Mouse (Mus musculus): ENCODE measurements around the gene Fam208b. TPM values are rescaled to one million over a fixed set of nuclear protein-coding genes. Genes with fewer than 3 reads are reported as not detected.
"Not testable (repeated sequence)": the region's sequence is repeated elsewhere in the genome, so short reads cannot be mapped to it uniquely, and the experiment has no call there.

Gene Fam208b
- polyA plus RNA-seq, 1 experiment, result 4.7 TPM

DNA sequence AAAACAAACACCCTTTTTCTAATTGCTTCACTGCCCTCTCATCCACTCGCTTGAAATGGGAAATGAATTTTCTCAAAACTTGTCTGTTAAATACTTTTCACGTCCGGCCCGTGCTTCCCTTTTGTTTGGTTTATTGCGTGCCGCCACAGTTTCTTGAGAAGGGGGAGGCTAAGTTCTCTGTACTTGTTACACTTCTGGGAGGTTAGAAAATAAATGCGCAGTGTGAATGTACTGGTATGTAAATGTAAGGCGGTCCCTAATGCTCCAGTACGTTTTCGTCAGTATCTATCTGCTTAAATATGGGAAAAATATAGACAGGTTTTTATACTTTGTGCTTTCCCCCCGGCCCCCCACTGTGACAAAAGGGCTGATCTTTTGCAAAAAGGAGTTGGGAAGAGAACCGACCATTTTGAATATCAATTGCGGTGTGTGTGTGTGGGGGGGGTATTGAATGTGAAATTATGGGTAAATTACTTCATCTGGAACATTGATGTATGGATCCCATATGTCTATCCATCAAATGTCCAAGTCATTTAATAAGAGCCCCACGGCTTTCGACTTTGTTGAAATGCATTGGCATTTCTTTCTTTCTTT, 71.8 kb downstream of the Fam208b start:
- Histone ChIP-seq H3K4me1 (ENCODE audit: control insufficient read depth, insufficient read depth, insufficient read length, low read length) (peaks cover 10% of the 10 kb centered on the region; the same call in 1 of the 2 replicates), H3K27ac (replicated peaks; ENCODE audit: low read depth, low read length) (peak overlapping the region; percentile 96), H3K4me3 (ENCODE audit: insufficient read depth, low read depth, low read length) (peak overlapping the region; percentile 92)

DNA sequence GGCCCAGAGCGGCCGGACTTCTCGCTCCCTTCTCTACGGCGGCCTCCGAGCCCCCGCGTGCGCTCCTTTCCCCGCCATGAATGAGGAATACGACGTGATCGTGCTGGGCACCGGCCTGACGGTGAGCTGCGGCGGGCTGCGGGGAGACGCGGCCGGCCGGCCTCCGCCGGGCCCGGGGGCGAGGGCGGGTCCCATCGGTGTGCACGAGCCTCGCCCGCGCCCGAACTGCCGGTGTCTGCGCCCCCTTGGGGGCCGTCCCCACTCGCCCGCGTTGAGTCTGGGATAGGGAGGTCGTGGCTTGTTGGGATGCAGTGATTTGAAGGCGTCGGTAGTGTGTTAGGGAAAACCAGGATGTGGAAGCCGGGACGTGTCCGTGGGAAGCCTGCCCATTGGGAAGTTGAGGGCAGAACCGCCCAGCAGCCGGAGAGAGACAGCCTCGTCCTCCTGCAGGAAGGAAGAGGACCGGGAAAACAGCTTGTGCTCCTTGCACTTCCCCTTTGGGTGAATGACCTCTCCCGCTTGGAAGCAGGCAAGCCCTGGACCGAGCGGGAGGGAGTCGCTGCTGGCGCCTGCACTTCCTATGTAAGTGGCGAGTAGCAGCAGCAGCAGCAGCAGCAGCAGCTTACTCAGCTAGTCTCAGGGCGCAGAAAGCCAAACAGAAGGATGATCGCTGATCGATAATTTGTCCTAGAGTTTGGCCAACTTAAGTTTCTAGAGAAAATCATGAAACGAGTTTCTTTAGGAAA, 72.5 kb downstream of the Fam208b start:
- Histone ChIP-seq H3K27ac (replicated peaks; ENCODE audit: low read depth, low read length) (peak overlapping the region; percentile 96), H3K4me3 (ENCODE audit: insufficient read depth, low read depth, low read length) (peak overlapping the region; percentile 92), H3K4me1 (ENCODE audit: control insufficient read depth, insufficient read depth, insufficient read length, low read length) (peaks cover 10% of the 10 kb centered on the region; the same call in 1 of the 2 replicates)

DNA sequence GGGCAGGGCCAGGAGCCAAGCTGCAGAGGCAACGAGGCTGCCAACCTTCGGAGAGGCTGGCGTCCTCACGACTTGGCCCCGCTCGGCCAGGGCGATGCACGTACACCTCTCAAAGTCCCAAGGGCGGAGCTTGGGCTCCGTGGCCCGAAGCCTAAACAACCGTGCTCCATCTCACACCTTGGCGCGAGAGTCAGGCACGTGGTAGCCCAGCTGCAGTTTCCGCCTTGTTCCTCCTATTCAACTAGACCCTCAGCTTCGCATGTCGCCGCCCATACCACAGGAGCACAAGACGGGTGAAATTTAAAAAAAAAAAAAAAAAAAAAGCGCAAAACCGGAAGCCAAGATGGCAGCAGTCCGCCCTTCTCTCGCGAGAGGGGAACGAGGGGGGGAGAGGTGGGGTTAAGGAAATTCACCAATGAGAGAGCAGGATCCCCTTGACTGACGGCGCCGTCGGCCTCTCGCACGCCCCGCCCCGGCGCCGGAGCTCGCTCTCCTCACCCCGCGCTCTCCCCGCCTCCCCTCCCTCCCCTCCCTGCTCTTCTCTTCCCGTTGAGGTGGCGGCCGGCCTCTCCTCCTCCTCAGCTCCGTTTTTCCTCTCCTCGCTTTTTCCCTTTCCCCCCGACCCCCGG, 73.2 kb downstream of the Fam208b start, which contains the start of gene Gdi2:
TSS of gene Gdi2 (plus strand) at position 470 of the 629 bp plus-strand sequence.
- H3K4me3 ChIP-seq (ENCODE audit: insufficient read depth, low read depth, low read length), result peak within 1 kb of the TSS; percentile 92
- H3K27ac ChIP-seq (replicated peaks; ENCODE audit: low read depth, low read length), result peak within 1 kb of the TSS; percentile 96
- peaks cover 10% of the 10 kb centered on the region; the same call in 1 of the 2 replicates for H3K4me1 ChIP-seq (ENCODE audit: control insufficient read depth, insufficient read depth, insufficient read length, low read length)

DNA sequence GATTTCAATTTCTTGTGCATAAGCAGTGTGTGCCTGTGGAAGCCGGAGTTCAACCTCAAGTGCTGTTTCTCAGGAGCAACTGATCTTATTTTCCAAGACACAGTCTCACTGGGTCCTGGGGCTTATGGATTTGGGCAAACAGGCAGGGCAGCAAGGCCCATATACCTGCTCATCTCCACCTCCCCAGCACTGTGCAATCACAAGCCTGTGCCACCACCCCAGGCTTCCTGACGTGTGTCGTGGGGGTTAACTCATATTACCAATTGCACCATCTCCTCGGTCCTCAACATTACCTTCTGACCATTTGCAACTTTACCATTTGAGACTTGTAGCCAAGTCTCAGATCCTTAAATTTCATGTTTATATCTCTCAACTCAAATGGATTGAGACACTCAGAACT, 76.8 kb downstream of the Fam208b start:
- H3K4me3 ChIP-seq (ENCODE audit: insufficient read depth, low read depth, low read length), result no peak overlapping the region
- H3K27ac ChIP-seq (replicated peaks; ENCODE audit: low read depth, low read length), result no peak overlapping the region

DNA sequence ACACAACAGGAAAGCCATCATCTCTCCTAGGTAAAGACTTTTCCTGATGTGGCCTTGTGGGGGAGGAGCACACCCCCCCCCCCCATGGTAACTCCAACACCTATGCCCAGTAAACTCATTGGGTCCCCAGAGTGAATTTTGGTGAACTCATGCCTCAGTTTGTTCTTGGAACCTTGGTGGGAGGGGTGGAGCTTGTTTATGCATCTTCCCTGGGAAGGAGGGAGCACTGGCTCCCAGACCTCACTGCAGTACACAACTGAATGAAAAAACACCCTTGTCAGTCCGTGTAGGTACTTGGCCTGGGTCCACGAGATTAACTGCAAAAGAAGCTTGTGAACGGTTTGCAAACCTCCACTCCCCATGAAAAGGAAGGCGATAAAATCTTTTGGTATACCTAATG, 78.5 kb downstream of the Fam208b start:
- H3K27ac ChIP-seq (replicated peaks; ENCODE audit: low read depth, low read length), result no peak overlapping the region
- no peaks in the 10 kb centered on the region for H3K4me1 ChIP-seq (ENCODE audit: control insufficient read depth, insufficient read depth, insufficient read length, low read length)
- no peak overlapping the region for H3K4me3 ChIP-seq (ENCODE audit: insufficient read depth, low read depth, low read length)

More for the DNA sequence above, 76.8 kb downstream of the Fam208b start:
- H3K4me1 ChIP-seq (ENCODE audit: control insufficient read depth, insufficient read depth, insufficient read length, low read length), result no peaks in the 10 kb centered on the region

DNA sequence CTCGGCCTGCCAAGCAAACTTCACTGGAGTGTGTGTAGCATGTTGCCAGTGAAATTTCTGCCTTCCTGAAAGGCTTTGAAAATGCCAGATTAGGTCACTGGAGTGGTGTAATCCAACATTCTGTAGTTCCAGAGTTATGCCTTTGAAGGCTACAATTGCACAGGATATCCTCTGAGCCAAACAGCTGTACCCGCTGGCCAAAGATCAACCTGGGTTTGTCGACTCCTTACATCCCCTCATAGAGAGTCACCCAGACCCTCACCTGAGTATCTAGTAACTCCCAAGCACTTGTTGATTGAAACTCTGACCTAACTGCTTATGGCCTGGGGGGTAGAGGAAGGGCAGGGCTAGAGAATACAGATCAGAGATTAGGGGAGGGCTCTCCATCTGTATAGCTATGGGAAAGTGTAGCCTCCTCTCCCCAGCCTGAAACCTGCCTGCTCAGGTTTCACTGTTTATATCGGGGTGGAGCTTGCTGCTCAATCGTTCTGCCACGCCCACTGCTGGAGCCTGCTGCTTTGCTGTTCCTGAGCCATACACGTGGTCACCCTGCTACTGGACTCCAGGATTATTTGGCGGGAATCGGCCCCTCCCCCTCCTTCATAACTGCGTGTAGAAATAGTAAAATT, 79.1 kb downstream of the Fam208b start:
- Histone ChIP-seq H3K27ac (replicated peaks; ENCODE audit: low read depth, low read length) (no peak overlapping the region), H3K4me1 (ENCODE audit: control insufficient read depth, insufficient read depth, insufficient read length, low read length) (no peaks in the 10 kb centered on the region), H3K4me3 (ENCODE audit: insufficient read depth, low read depth, low read length) (no peak overlapping the region)

DNA sequence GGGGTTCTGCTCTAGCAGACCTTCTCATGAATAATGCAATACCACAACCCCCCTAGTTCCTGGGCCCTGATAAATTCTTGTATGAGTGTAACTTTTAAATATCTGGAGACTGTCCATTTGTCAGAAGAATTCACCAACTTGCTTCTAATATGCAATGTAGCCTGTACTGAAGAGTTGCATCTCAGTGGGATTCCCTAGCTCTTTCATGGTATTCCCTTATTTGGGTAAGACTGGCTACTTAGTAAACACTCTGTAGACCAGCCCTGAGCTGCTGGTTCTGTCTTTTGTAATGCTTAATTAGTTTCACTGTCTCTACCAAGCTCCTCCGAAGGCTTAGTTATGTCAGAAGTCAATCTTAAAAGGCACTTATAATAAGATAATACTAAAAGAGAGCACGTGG, 79.7 kb downstream of the Fam208b start:
- H3K4me3 ChIP-seq (ENCODE audit: insufficient read depth, low read depth, low read length); H3K27ac ChIP-seq (replicated peaks; ENCODE audit: low read depth, low read length); H3K4me1 ChIP-seq (ENCODE audit: control insufficient read depth, insufficient read depth, insufficient read length, low read length): not testable (repeated sequence)

DNA sequence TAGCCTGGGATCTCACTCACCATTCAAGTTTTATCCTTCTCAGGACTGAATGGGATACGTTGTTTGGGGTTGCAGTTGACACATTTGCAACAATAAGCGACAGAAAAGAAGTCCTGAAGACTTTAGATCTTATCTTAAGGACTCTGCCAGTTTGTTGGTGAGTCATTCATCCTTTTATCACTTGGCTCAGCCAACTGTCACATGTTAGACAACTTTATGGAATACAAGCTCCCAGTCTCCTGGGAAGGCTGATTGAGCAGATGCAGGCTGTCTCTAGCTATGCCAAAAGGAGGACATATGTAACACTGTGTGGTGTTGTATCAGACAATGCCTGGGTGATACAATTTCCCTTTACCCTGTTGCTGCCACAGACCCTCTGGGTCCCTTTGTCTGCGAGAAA, 80.5 kb downstream of the Fam208b start:
- Histone ChIP-seq H3K4me1 (ENCODE audit: control insufficient read depth, insufficient read depth, insufficient read length, low read length) (no peaks in the 10 kb centered on the region), H3K27ac (replicated peaks; ENCODE audit: low read depth, low read length) (no peak overlapping the region), H3K4me3 (ENCODE audit: insufficient read depth, low read depth, low read length) (no peak overlapping the region)

DNA sequence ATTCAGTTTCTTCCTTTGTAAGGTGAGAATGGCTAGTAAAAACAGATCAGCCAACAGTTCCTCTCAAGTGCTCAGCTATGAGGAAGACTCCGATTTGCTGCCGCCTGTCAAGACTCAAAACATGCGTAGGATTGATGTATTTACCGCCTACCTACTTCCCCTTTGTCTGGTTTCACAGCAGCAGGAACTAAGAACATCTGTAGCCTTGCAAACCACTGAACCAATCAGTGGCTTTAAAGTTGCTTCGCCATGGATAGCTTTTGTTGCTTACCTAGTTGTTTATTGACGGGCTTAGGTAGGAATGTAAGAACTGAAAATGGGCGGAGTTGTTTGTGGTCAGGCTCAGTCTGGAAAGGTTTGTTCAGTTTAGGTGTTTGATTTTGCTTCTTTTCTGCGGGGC, 84.6 kb downstream of the Fam208b start:
- Histone ChIP-seq H3K4me3 (ENCODE audit: insufficient read depth, low read depth, low read length) (no peak overlapping the region), H3K4me1 (ENCODE audit: control insufficient read depth, insufficient read depth, insufficient read length, low read length) (no peaks in the 10 kb centered on the region), H3K27ac (replicated peaks; ENCODE audit: low read depth, low read length) (peak overlapping the region; percentile 42)

DNA sequence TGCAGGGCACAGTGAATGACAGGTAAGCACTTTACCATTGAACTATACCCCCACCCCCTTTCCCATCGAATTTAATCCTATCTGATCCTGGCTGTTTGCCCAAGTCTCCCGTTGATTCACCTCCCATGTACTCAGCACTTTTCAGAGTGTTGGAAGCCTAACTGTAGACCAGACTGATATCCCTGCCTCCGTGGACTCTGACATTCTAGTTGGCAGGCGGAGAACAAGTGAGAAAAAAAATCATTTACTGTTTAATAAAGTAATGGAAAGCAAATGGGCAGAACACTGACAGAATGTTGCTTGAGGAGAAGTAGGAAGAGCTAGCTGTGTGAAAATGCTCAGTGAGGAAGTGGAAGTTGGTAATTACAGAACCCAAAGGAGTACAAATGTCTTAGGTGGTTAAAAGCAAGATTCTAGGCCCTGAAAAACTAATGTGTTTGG, 85.3 kb downstream of the Fam208b start:
- Histone ChIP-seq H3K4me3 (ENCODE audit: insufficient read depth, low read depth, low read length) (no peak overlapping the region), H3K27ac (replicated peaks; ENCODE audit: low read depth, low read length) (peak overlapping the region; percentile 41), H3K4me1 (ENCODE audit: control insufficient read depth, insufficient read depth, insufficient read length, low read length) (no peaks in the 10 kb centered on the region)

DNA sequence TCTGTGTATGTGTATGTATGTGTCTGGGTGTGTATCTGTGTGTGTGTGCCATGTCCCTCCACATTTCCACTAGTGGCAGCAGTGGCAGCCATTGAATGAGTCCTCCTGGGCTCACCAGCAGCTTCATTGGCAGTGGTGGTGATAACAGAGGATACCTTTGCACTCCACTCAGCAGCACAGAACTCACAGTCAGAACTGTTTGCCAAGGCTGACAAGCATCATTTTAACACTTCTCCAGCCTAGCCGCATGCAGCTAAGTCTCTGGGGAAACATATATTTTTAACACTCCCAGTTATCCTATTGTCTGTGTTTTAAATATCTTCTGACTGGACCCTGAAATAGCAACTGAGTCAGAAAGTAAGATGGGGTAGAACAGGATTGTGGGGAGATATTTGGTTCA, 87.0 kb downstream of the Fam208b start:
- H3K4me1 ChIP-seq (ENCODE audit: control insufficient read depth, insufficient read depth, insufficient read length, low read length), result no peaks in the 10 kb centered on the region
- H3K27ac ChIP-seq (replicated peaks; ENCODE audit: low read depth, low read length), result no peak overlapping the region
- H3K4me3 ChIP-seq (ENCODE audit: insufficient read depth, low read depth, low read length), result no peak overlapping the region

DNA sequence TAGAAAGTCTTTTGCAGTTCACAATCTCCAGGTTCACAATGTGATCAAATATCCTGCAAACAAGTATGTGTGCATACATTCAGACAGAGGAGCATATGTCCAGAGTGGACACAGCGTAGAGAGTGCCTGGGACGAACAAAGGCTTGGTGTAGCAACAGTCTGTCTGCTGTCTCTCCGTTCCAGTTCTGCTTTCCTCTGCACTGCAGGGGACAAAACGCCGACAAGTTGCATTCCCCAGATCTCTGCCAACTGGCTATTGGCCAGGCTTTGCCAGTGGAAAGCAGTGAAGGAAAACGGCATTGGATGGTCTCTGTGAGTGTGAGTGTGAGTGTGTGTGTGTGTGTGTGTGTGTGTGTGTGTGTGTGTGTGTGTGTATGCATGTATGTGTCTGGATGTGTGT, 87.4 kb downstream of the Fam208b start:
- Histone ChIP-seq H3K4me3 (ENCODE audit: insufficient read depth, low read depth, low read length) (no peak overlapping the region), H3K27ac (replicated peaks; ENCODE audit: low read depth, low read length) (no peak overlapping the region), H3K4me1 (ENCODE audit: control insufficient read depth, insufficient read depth, insufficient read length, low read length) (no peaks in the 10 kb centered on the region)

DNA sequence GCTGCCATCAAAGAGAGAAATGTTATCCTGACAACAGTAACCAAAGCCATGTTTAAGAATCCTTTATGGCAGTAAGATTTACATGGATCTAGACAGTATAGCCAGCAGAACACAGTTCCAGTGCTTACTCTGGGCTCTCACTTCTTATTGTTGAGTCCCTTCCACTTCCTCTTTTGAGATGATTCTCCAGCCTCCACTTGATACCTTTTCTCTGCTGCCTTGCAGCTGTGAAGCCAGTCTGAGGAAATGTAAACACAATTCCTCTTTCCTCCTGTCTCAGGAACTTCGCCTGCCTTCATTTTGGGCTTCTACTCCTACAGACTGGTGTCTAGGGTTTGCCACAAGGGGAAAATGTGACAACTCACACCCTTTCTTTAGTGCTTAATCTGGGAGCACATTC, 90.9 kb downstream of the Fam208b start:
- H3K4me1 ChIP-seq (ENCODE audit: control insufficient read depth, insufficient read depth, insufficient read length, low read length); H3K27ac ChIP-seq (replicated peaks; ENCODE audit: low read depth, low read length); H3K4me3 ChIP-seq (ENCODE audit: insufficient read depth, low read depth, low read length): not testable (repeated sequence)

DNA sequence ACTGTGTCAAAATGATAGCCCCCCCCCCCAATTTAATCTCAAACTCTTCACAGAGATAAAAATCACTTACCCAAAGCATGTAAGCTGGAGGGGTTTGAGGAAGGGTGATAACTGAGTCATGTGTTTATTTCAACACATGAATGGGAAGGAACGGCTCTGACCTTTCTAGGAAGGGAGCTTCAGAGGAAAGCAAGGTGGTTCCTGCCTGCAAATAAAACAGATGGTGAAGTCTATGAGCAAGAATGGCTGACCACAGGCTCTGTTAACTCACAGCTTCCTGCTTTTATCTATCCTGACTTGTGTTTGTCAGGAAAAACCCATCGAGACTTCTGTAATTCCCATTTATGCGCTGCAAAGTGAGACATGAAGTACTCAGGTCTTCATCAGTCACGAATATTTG, 91.6 kb downstream of the Fam208b start:
- not testable (repeated sequence) for H3K4me3 ChIP-seq (ENCODE audit: insufficient read depth, low read depth, low read length); H3K27ac ChIP-seq (replicated peaks; ENCODE audit: low read depth, low read length); H3K4me1 ChIP-seq (ENCODE audit: control insufficient read depth, insufficient read depth, insufficient read length, low read length)
